ENCODE assay signal across 19 mouse cellular contexts in the genomic region with DNA sequence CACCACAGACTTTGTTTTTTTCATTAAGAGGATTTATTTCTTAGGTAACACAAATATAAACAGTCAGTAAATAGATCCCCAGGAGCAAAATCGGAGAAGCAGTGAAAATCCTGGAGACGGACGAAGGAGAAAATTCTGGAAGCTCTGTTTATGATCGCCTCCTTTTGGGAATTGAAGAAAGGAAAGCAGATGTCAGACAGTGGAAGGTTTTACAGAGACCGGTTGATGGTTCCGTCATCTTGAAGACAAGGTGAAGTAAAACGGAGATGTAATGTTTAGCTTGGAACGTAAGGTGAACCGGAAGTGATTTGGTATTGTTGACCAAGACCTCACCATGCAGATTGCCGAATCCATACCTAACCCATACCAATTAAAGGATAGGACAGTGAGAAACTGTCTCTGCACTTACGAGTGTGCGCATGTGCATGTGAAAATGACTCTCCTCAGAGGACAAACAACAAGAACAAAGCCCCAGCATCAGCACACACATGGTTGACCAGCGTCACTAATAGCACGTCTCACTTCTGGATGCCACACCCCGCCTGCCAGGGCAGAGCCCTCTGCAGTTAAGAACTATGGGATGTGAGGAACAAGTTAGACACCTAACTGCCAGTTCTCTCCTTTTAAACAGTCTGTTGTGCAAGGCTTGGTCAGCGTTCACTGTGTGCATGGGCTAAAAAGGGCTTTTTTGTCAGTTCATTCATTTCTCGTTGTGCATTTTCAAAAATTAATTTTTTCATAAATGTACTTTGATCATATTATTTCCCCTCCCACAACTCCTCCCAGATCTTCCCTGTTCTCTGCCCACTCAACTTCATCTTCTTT.
DNase-seq lines count a peak whose midpoint lies in the region; ATAC-seq and TF ChIP-seq lines count a peak whose summit lies in the region.
"Had no signal": no experiment of that assay in that cellular context is flagged by ENCODE, and none has a peak within 500 bp of the region (broad histone marks: within the 10 kb centered on the region; RNA-seq: fewer than 3 reads in every experiment).

No protein-coding gene starts in this region.

- H3K4me2 ChIP-seq in hindbrain, embryonic 13.5 days, result peak overlapping the region; percentile 46
- peak overlapping the region; percentile 48 for H3K4me2 ChIP-seq in forebrain, embryonic 14.5 days (ENCODE audit: low read length)
- H3K4me2 ChIP-seq in limb, embryonic 13.5 days (replicated peaks), result 0 out of 2 replicates have a peak overlapping the region, but pooled peaks have one; percentile 51
- peak overlapping the region; percentile 39 for H3K4me2 ChIP-seq in midbrain, postnatal 0 days (ENCODE audit: low read depth, low read length, poor library complexity, severe bottlenecking)
- H3K4me2 ChIP-seq: liver, embryonic 13.5 days; lung, embryonic 15.5 days had no signal

- H3K4me1 ChIP-seq in hindbrain, embryonic 13.5 days (replicated peaks), result peaks cover 6% of the 10 kb centered on the region; the same call in 1 of the 2 replicates
- peaks cover 7% of the 10 kb centered on the region for H3K4me1 ChIP-seq in hindbrain, embryonic 10.5 days (replicated peaks)
- peaks cover 4% of the 10 kb centered on the region; the same call in 1 of the 2 replicates for H3K4me1 ChIP-seq in forebrain, embryonic 14.5 days (ENCODE audit: control insufficient read depth, insufficient read depth, low read length)
- H3K4me1 ChIP-seq in limb, embryonic 13.5 days, result peaks cover 8% of the 10 kb centered on the region
- no peaks in the 10 kb centered on the region for H3K4me1 ChIP-seq in midbrain, postnatal 0 days (ENCODE audit: insufficient read depth, low read length)
- H3K4me1 ChIP-seq: heart, embryonic 10.5 days; liver, embryonic 13.5 days; lung, embryonic 15.5 days had no signal

- H3K27me3 ChIP-seq in hindbrain, embryonic 13.5 days, result 0 out of 2 replicates have a peak, but pooled peaks cover 7% of the 10 kb centered on the region
- 0 out of 2 replicates have a peak, but pooled peaks cover 5% of the 10 kb centered on the region for H3K27me3 ChIP-seq in hindbrain, embryonic 10.5 days (ENCODE audit: insufficient read depth, poor library complexity, severe bottlenecking)
- H3K27me3 ChIP-seq in forebrain, embryonic 14.5 days (replicated peaks; ENCODE audit: control insufficient read depth, insufficient read depth, low read length), result no peaks in the 10 kb centered on the region
- H3K27me3 ChIP-seq in limb, embryonic 13.5 days, result peaks cover 3% of the 10 kb centered on the region; the same call in 1 of the 2 replicates
- H3K27me3 ChIP-seq in midbrain, postnatal 0 days (ENCODE audit: insufficient read depth, low read length), result no peaks in the 10 kb centered on the region
- H3K27me3 ChIP-seq: liver, embryonic 13.5 days; lung, embryonic 15.5 days; neural tube, embryonic 15.5 days had no signal

- WGBS in hindbrain, embryonic 13.5 days, result 84% methylated on average over 17 of the region's 17 CpGs
- WGBS in hindbrain, embryonic 10.5 days, result 86% methylated on average over 17 of the region's 17 CpGs
- WGBS in forebrain, embryonic 14.5 days, result 50% methylated on average over 17 of the region's 17 CpGs
- WGBS in limb, embryonic 13.5 days, result 85% methylated on average over 17 of the region's 17 CpGs
- 59% methylated on average over 17 of the region's 17 CpGs for WGBS in midbrain, postnatal 0 days

- no peaks in the 10 kb centered on the region for H3K36me3 ChIP-seq in hindbrain, embryonic 13.5 days
- H3K36me3 ChIP-seq in hindbrain, embryonic 10.5 days, result no peaks in the 10 kb centered on the region
- H3K36me3 ChIP-seq in forebrain, embryonic 14.5 days (ENCODE audit: control insufficient read depth, insufficient read depth, low read length), result no peaks in the 10 kb centered on the region
- H3K36me3 ChIP-seq in limb, embryonic 13.5 days, result no peaks in the 10 kb centered on the region
- no peaks in the 10 kb centered on the region for H3K36me3 ChIP-seq in midbrain, postnatal 0 days (ENCODE audit: insufficient read depth, low read length)
- H3K36me3 ChIP-seq: heart, embryonic 10.5 days; liver, embryonic 13.5 days; lung, embryonic 15.5 days; neural tube, embryonic 15.5 days had no signal

- H3K9ac ChIP-seq in hindbrain, embryonic 13.5 days, result no peak overlapping the region
- H3K9ac ChIP-seq in forebrain, embryonic 14.5 days (ENCODE audit: low read length), result peak overlapping the region; percentile 37; the same call in 1 of the 2 replicates
- H3K9ac ChIP-seq in limb, embryonic 13.5 days, result no peak overlapping the region
- H3K9ac ChIP-seq in midbrain, postnatal 0 days (replicated peaks; ENCODE audit: low read length, poor library complexity, severe bottlenecking), result no peak overlapping the region
- H3K9ac ChIP-seq: liver, embryonic 13.5 days; lung, embryonic 15.5 days; neural tube, embryonic 15.5 days had no signal

- ATAC-seq in hindbrain, embryonic 13.5 days (ENCODE audit: low FRiP score), result no peak
- ATAC-seq in forebrain, embryonic 14.5 days, result no peak
- no peak for ATAC-seq in limb, embryonic 13.5 days (ENCODE audit: low FRiP score, low read depth)
- ATAC-seq in midbrain, postnatal 0 days (ENCODE audit: low FRiP score), result no peak
- no peak for ATAC-seq in cerebellum, adult (ENCODE audit: insufficient number of reproducible peaks, low FRiP score, low TSS enrichment)

- H3K4me3 ChIP-seq in hindbrain, embryonic 13.5 days, result no peak overlapping the region
- no peak overlapping the region for H3K4me3 ChIP-seq in hindbrain, embryonic 10.5 days
- H3K4me3 ChIP-seq in forebrain, embryonic 14.5 days (ENCODE audit: low read depth, low read length), result no peak overlapping the region
- H3K4me3 ChIP-seq in limb, embryonic 13.5 days, result no peak overlapping the region
- peak overlapping the region; percentile 12; the same call in 1 of the 2 replicates for H3K4me3 ChIP-seq in midbrain, postnatal 0 days (ENCODE audit: low read depth, low read length)
- H3K4me3 ChIP-seq: liver, embryonic 13.5 days; lung, embryonic 15.5 days; myocyte; neural tube, embryonic 15.5 days had no signal

- H3K9me3 ChIP-seq in hindbrain, embryonic 13.5 days, result peaks cover 3% of the 10 kb centered on the region; the same call in 1 of the 2 replicates
- 0 out of 2 replicates have a peak, but pooled peaks cover 8% of the 10 kb centered on the region for H3K9me3 ChIP-seq in hindbrain, embryonic 10.5 days
- H3K9me3 ChIP-seq in forebrain, embryonic 14.5 days (replicated peaks; ENCODE audit: control insufficient read depth, low read length), result no peaks in the 10 kb centered on the region; the same call in 1 of the 2 replicates
- peaks cover 11% of the 10 kb centered on the region; the same call in 1 of the 2 replicates for H3K9me3 ChIP-seq in limb, embryonic 13.5 days
- no peaks in the 10 kb centered on the region for H3K9me3 ChIP-seq in midbrain, postnatal 0 days (ENCODE audit: low read length)
- H3K9me3 ChIP-seq: heart, embryonic 10.5 days; liver, embryonic 13.5 days; lung, embryonic 15.5 days; neural tube, embryonic 15.5 days had no signal

- no peak for DNase-seq in hindbrain, embryonic 10.5 days (ENCODE audit: low spot score)
- DNase-seq in forebrain, embryonic 14.5 days (ENCODE audit: low spot score), result no peak
- DNase-seq in midbrain, postnatal 0 days (ENCODE audit: low spot score), result no peak
- no peak for DNase-seq in lung, postnatal 25 days (ENCODE audit: low spot score)
- DNase-seq in urinary bladder, postnatal 14 days (ENCODE audit: low spot score), result no peak
- DNase-seq: adrenal gland, postnatal 14 days; B cell, adult 2 months; cerebellum, adult 8-10 months; gastrocnemius, postnatal 36 days; heart, postnatal 14 days; left cerebral cortex, postnatal 4 days; liver, embryonic 13.5 days had no signal

- H3K27ac ChIP-seq in hindbrain, embryonic 13.5 days, result no peak overlapping the region
- H3K27ac ChIP-seq in hindbrain, embryonic 10.5 days, result no peak overlapping the region
- no peak overlapping the region for H3K27ac ChIP-seq in forebrain, embryonic 14.5 days (ENCODE audit: low read depth, low read length)
- no peak overlapping the region for H3K27ac ChIP-seq in limb, embryonic 13.5 days
- no peak overlapping the region for H3K27ac ChIP-seq in midbrain, postnatal 0 days (ENCODE audit: low read depth, low read length)
- H3K27ac ChIP-seq: heart, embryonic 10.5 days; liver, embryonic 13.5 days; lung, embryonic 15.5 days; neural tube, embryonic 15.5 days had no signal

- no peak for TF ChIP-seq CTCF in midbrain, postnatal 0 days (IDR thresholded peaks at IDR 0.05)
